Mouse (Mus musculus) gastrocnemius, adult 2 months (tissue): Measurements from ENCODE around the gene Smarca4. TPM values are rescaled to one million over a fixed set of nuclear protein-coding genes. Genes with fewer than 3 reads are reported as not detected.
A peak's percentile ranks its signal among the peaks of the same experiment; 100 is the strongest.
"Not testable (repeated sequence)": the region's sequence is repeated elsewhere in the genome, so short reads cannot be mapped to it uniquely, and the experiment has no call there.

Experiments
- DNase-seq: peaks from one replicate; pipeline ENCODE4 v3.0.0; 2022
- H3K27ac ChIP-seq: fragments of 200-600 bp; 2 replicates; pipeline ENCODE4 v1.8.1; 2022; ENCODE audit warnings: mild to moderate bottlenecking
- H3K4me3 ChIP-seq: fragments of 200-600 bp; 2 replicates; pipeline ENCODE4 v1.8.1; 2022; ENCODE audit warnings: mild to moderate bottlenecking, moderate library complexity
- CTCF ChIP-seq: fragments of 200-600 bp; IDR thresholded peaks from 2 replicates; pipeline ENCODE4 v1.8.1; 2022; ENCODE audit warnings: antibody characterized with exemption, mild to moderate bottlenecking, moderate library complexity
- intact Hi-C: fragments of 180-260 bp; cut with DNase I; formaldehyde crosslinking; loops from one replicate; pipeline ENCODE4 v1.15.1; 2025
- total RNA-seq, 2 experiments: library from RNA; stranded (reverse); gene quantifications; 2 replicates each; pipeline ENCODE4 v1.2.3; 2021

Smarca4 gene
- total RNA-seq, 2 experiments from 2014 or later, result 39.0 to 40.7 TPM

DNA sequence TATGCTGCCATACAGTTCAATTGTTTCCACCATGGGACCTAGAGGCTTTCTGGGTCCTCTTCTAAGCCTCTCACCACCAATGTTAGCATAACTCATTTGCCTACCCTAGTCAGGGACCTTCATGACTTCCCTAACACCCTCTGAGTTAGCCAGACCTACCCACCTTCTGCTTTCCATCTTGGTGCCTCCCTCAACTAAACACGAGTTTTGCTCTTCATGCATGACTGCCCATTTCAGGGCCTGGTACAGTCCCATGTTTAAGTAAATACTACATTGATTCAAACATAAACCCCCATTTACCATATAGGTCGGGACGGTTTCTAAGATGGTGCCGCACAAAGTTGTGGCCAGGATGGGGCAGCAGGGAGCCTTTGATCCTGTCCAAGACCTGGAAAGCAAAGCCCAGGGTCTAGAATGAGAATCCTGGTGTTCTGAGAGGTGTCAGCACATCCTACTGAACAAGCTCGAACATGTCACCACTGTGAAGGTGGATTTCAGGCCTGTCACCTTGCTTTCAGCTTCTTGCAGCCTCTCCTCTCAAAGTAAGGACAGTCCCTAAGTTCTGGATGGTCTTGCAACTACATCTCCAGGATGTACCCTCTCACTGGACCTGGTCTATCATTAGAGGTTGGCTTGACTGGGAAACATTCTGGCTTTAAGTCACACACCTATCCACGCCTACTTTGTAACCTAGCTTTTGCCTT is 24.7 kb upstream of the Smarca4 start:
- DNase-seq, result no peak
- no peak overlapping the region for H3K4me3 ChIP-seq
- intact Hi-C loops, result no loop called here
- no peak for TF ChIP-seq CTCF
- peak overlapping the region; percentile 86; the same call in 1 of the 2 replicates for H3K27ac ChIP-seq

GRCm38 (mm10) chr9:21591831-21592702 is 23.9 kb upstream of the Smarca4 start:
- DNase-seq, result no peak
- intact Hi-C loops, result loop anchor here (2.0 kb wide), 1 partner anchor 45 kb away; the partner anchor contains the start of gene Carm1
- TF ChIP-seq CTCF, result no peak

DNA sequence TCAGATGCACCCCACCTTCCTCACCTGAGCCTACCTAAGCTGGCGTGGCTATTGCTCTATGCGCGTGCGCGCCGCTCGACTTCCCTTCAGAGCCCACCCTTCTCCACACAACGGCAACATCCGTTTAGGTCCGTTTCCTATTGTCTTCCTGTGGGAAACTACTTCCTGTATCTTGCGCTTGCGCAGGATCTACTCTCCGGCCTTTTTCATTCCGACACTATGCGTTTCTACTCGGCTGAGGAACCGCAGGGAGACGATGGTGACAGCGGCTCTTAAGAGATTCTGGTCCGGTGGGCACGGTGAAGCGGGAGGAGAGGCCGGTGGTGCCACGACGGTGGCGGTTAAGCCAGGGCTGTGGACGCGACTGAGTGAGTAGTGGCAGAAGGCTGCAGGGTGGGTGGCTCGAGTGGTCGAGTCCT is 23.3 kb upstream of the Smarca4 start, which contains the start of the genes Timm29 and Yipf2:
TSS of gene Timm29 (plus strand) at position 20 of the 419 bp plus-strand sequence.
TSS of gene Yipf2 (minus strand) at position 126 of the 419 bp plus-strand sequence.
- Histone ChIP-seq H3K27ac (peak within 1 kb of the TSS; percentile 86), H3K4me3 (peak within 1 kb of the TSS; percentile 99)
- peak; percentile 88 for DNase-seq
- intact Hi-C loops, result loop anchor here (2.0 kb wide), 1 partner anchor 46 kb away; the partner anchor contains the start of gene Carm1
- no peak for TF ChIP-seq CTCF

More at GRCm38 (mm10) chr9:21591831-21592702, 23.9 kb upstream of the Smarca4 start:
- Histone ChIP-seq H3K27ac (peak overlapping the region; percentile 86), H3K4me3 (peak overlapping the region; percentile 99)

GRCm38 (mm10) chr9:21593122-21593721 is 22.7 kb upstream of the Smarca4 start:
- no peak for TF ChIP-seq CTCF
- DNase-seq, result peak; percentile 72
- intact Hi-C loops, result loop anchor here (2.0 kb wide), 1 partner anchor 46 kb away; the partner anchor contains the start of gene Carm1
- peak overlapping the region; percentile 86 for H3K27ac ChIP-seq
- peak overlapping the region; percentile 99 for H3K4me3 ChIP-seq

DNA sequence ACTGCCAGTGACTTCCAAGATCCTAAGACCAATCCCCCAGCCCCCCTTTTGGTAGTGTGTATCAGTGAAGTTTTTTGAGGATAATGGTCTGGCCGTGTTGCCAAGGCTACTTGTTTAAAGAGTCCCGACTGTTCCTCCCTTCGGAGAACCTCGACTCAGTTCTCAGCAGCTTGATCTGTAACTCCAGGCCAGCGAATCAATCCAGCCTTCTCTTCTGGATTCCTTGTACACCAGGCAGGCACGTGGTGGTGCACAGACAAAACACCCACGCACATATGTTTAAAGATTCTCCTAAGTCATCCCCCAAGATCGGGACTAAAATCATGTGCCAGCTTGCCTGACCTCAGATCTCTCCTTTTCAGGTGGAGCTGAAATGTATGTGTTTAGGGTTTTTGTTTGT is 21.6 kb upstream of the Smarca4 start:
- H3K27ac ChIP-seq, intact Hi-C loops, DNase-seq: not testable (repeated sequence)
- H3K4me3 ChIP-seq, result peak overlapping the region; percentile 99

GRCm38 (mm10) chr9:21594838-21595237 is 21.1 kb upstream of the Smarca4 start:
- DNase-seq, result no peak
- Histone ChIP-seq H3K4me3 (peak overlapping the region; percentile 99; the same call in 1 of the 2 replicates), H3K27ac (no peak overlapping the region)
- intact Hi-C loops, result no loop called here
- no peak for TF ChIP-seq CTCF

- intact Hi-C loops, result no loop called here
- DNase-seq, result no peak
- TF ChIP-seq CTCF, result peak; percentile 27
- Histone ChIP-seq H3K27ac (no peak overlapping the region), H3K4me3 (no peak overlapping the region)
These were observed 17.8 kb upstream of the Smarca4 start for GRCm38 (mm10) chr9:21598198-21598597.

GRCm38 (mm10) chr9:21600186-21600585 is 15.8 kb upstream of the Smarca4 start:
- Histone ChIP-seq H3K27ac (no peak overlapping the region), H3K4me3 (no peak overlapping the region)
- DNase-seq, result no peak
- intact Hi-C loops, result loop anchor here (5.0 kb wide), 1 partner anchor 72 kb away; no protein-coding TSS in a partner anchor
- no peak for TF ChIP-seq CTCF

DNA sequence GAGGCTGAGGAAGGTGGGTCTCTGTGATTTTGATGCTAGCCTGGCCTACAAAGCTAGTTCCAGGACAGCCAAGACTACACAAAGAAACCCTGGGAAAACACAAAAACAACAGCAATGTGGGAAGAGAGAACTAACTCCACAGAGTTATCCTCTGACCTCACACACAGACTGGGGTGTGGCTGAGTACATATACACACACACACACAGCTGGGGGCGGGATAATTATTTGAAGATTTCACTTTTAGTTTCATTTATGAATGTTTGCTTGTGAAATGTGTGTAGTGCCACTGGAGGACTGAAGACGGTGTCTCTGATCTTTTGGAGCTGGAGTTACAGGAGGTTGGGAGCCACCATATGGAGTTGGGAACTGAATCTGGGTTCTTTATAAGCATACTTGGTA is 14.9 kb upstream of the Smarca4 start:
- DNase-seq, result no peak
- Histone ChIP-seq H3K4me3 (no peak overlapping the region), H3K27ac (no peak overlapping the region)
- no peak for TF ChIP-seq CTCF
- intact Hi-C loops, result loop anchor here (5.0 kb wide), 1 partner anchor 71 kb away; no protein-coding TSS in a partner anchor

DNA sequence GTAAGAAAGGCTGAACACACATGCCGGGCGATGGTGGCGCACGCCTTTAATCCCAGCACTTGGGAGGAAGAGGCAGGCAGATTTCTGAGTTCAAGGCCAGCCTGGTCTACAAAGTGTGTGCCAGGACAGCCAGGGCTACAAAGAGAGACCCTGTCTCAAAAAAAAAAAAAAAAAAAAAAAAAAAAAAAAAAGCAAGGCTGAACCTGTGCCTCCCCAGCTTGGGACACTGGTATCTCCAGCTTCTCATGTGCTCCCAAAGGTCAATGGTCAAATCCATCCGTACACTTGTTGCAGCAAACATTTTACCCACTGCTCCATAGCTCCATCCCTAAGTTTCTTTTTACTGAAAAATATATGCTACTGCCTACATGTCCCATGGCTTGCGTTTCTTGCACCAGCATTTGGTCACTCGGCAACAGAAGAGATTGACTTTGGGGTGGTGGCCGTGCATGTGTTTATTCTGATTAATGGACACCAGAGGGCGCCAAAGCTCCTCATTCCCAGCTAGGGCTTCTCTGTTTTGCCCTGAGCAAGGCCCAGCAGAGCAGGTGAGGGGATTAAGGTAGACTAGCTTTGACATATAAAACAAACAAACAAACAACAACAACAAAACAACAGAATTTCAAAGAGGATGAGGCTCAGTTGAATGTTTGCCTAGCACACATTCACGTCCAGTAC is 14.1 kb upstream of the Smarca4 start:
- peak; percentile 72 for DNase-seq
- peak; percentile 87 for TF ChIP-seq CTCF
- Histone ChIP-seq H3K27ac (no peak overlapping the region), H3K4me3 (no peak overlapping the region)
- intact Hi-C loops, result loop anchor here (2.0 to 5.0 kb wide), 2 partner anchors 70 to 269 kb away; no protein-coding TSS in a partner anchor

GRCm38 (mm10) chr9:21604119-21604518 is 11.8 kb upstream of the Smarca4 start:
- no peak overlapping the region for H3K4me3 ChIP-seq
- TF ChIP-seq CTCF, result 0 out of 2 replicates have a peak, but pooled peaks have one; percentile 14
- no peak overlapping the region for H3K27ac ChIP-seq
- no peak for DNase-seq
- intact Hi-C loops, result loop anchor here (5.0 kb wide), 1 partner anchor 68 kb away; no protein-coding TSS in a partner anchor
